Mouse (Mus musculus): ENCODE measurements at regions not wholly inside any gene's neighbourhood (a gene's known extent, or its start where the extent isn't known, plus 50 kb on each side); places are given as distances from the start of the nearest gene placed in this dataset.

- DNase-seq (ENCODE audit: extremely low read depth, low read depth) = no peak
These were observed 136.9 kb downstream of the Uaca start for GRCm38 (mm10) chr9:60931290-60931689.

GRCm38 (mm10) chr9:60936937-60937336 lies 142.6 kb downstream of the Uaca start:
- DNase-seq (ENCODE audit: extremely low read depth, low read depth) = no peak

- no peak for DNase-seq (ENCODE audit: extremely low read depth, low read depth)
These were observed 145.8 kb downstream of the Uaca start for GRCm38 (mm10) chr9:60939858-60940804.

GRCm38 (mm10) chr9:60947363-60947762 lies 153.0 kb downstream of the Uaca start:
- DNase-seq (ENCODE audit: extremely low read depth, low read depth) = no peak

GRCm38 (mm10) chr9:60948531-60949070 lies 154.3 kb downstream of the Uaca start:
- DNase-seq (ENCODE audit: extremely low read depth, low read depth) = no peak

- DNase-seq (ENCODE audit: extremely low read depth, low read depth) = no peak
These were observed 155.8 kb downstream of the Uaca start for GRCm38 (mm10) chr9:60950161-60950560.

- DNase-seq (ENCODE audit: extremely low read depth, low read depth) = no peak
These were observed 156.8 kb downstream of the Uaca start for GRCm38 (mm10) chr9:60951071-60951561.

- no peak for DNase-seq (ENCODE audit: extremely low read depth, low read depth)
These were observed 163.1 kb downstream of the Uaca start for GRCm38 (mm10) chr9:60957438-60957837.

GRCm38 (mm10) chr9:60959537-60959936 lies 165.2 kb downstream of the Uaca start:
- no peak for DNase-seq (ENCODE audit: extremely low read depth, low read depth)

GRCm38 (mm10) chr9:60962086-60962485 lies 167.7 kb downstream of the Uaca start:
- DNase-seq (ENCODE audit: extremely low read depth, low read depth) = no peak

GRCm38 (mm10) chr9:60965641-60966040 lies 171.3 kb downstream of the Uaca start:
- no peak for DNase-seq (ENCODE audit: extremely low read depth, low read depth)

GRCm38 (mm10) chr9:60968281-60969031 lies 174.1 kb downstream of the Uaca start:
- DNase-seq (ENCODE audit: extremely low read depth, low read depth) = no peak

GRCm38 (mm10) chr9:60972201-60972910 lies 178.0 kb downstream of the Uaca start:
- no peak for DNase-seq (ENCODE audit: extremely low read depth, low read depth)

GRCm38 (mm10) chr9:60974546-60974945 lies 180.2 kb downstream of the Uaca start:
- DNase-seq (ENCODE audit: extremely low read depth, low read depth) = no peak

- DNase-seq (ENCODE audit: extremely low read depth, low read depth) = no peak
These were observed 188.2 kb downstream of the Uaca start for GRCm38 (mm10) chr9:60982383-60983085.

- no peak for DNase-seq (ENCODE audit: extremely low read depth, low read depth)
These were observed 188.9 kb downstream of the Uaca start for GRCm38 (mm10) chr9:60983246-60983645.

GRCm38 (mm10) chr9:60988113-60988512 lies 193.8 kb downstream of the Uaca start:
- DNase-seq (ENCODE audit: extremely low read depth, low read depth) = no peak

- DNase-seq (ENCODE audit: extremely low read depth, low read depth) = no peak
These were observed 195.5 kb downstream of the Uaca start for GRCm38 (mm10) chr9:60989670-60990391.

- no peak for DNase-seq (ENCODE audit: extremely low read depth, low read depth)
These were observed 197.2 kb downstream of the Uaca start for GRCm38 (mm10) chr9:60991509-60991908.

- DNase-seq (ENCODE audit: extremely low read depth, low read depth) = no peak
These were observed 199.3 kb downstream of the Uaca start for GRCm38 (mm10) chr9:60993661-60994060.
